Mouse (Mus musculus): ENCODE measurements at regions not wholly inside any gene's neighbourhood (a gene's known extent, or its start where the extent isn't known, plus 50 kb on each side); places are given as distances from the start of the nearest gene placed in this dataset.

- Histone ChIP-seq H3K27me3 (ENCODE audit: insufficient read depth, low read length) (no peaks in the 10 kb centered on the region), H3K36me3 (ENCODE audit: insufficient read depth, low read length) (no peaks in the 10 kb centered on the region), H3K4me1 (ENCODE audit: insufficient read depth, low read length) (0 out of 2 replicates have a peak, but pooled peaks cover 4% of the 10 kb centered on the region), H3K4me3 (ENCODE audit: low read length) (no peak overlapping the region), H3K27ac (no peak overlapping the region), H3K9me3 (ENCODE audit: low read length) (no peaks in the 10 kb centered on the region), H3K9ac (replicated peaks; ENCODE audit: low read length) (no peak overlapping the region), H3K4me2 (ENCODE audit: low read depth, low read length) (no peak overlapping the region)
- ATAC-seq = no peak
- 43% methylated on average over 5 of the region's 5 CpGs for WGBS
- no peak for TF ChIP-seq CTCF (IDR thresholded peaks at IDR 0.05; ENCODE audit: low read depth)
- no peak for DNase-seq (ENCODE audit: low spot score)
Measured at GRCm38 (mm10) chr4:8949537-8949936, 710.7 kb upstream of the Car8 start.

GRCm38 (mm10) chr4:8945116-8945515, 706.3 kb upstream of the Car8 start:
- no peaks in the 10 kb centered on the region for H3K36me3 ChIP-seq (ENCODE audit: insufficient read depth, low read length)
- no peaks in the 10 kb centered on the region for H3K27me3 ChIP-seq (ENCODE audit: insufficient read depth, low read length)
- TF ChIP-seq CTCF (IDR thresholded peaks at IDR 0.05; ENCODE audit: low read depth) = no peak
- DNase-seq (ENCODE audit: low spot score) (no peak), ATAC-seq (no peak)
- H3K27ac ChIP-seq = no peak overlapping the region
- 95% methylated on average over 10 of the region's 10 CpGs for WGBS
- no peaks in the 10 kb centered on the region for H3K9me3 ChIP-seq (ENCODE audit: low read length)
- H3K4me1 ChIP-seq (ENCODE audit: insufficient read depth, low read length) = no peaks in the 10 kb centered on the region
- H3K4me3 ChIP-seq (ENCODE audit: low read length) = no peak overlapping the region
- H3K4me2 ChIP-seq (ENCODE audit: low read depth, low read length) = no peak overlapping the region
- no peak overlapping the region for H3K9ac ChIP-seq (replicated peaks; ENCODE audit: low read length)

GRCm38 (mm10) chr4:8943080-8943479, 704.2 kb upstream of the Car8 start:
- ATAC-seq (no peak), DNase-seq (ENCODE audit: low spot score) (no peak)
- WGBS = 67% methylated on average over 5 of the region's 5 CpGs
- Histone ChIP-seq H3K9me3 (ENCODE audit: low read length) (no peaks in the 10 kb centered on the region), H3K4me3 (ENCODE audit: low read length) (no peak overlapping the region), H3K4me1 (ENCODE audit: insufficient read depth, low read length) (peaks cover 5% of the 10 kb centered on the region), H3K27ac (no peak overlapping the region), H3K4me2 (ENCODE audit: low read depth, low read length) (no peak overlapping the region), H3K27me3 (ENCODE audit: insufficient read depth, low read length) (no peaks in the 10 kb centered on the region), H3K9ac (replicated peaks; ENCODE audit: low read length) (no peak overlapping the region), H3K36me3 (ENCODE audit: insufficient read depth, low read length) (no peaks in the 10 kb centered on the region)
- no peak for TF ChIP-seq CTCF (IDR thresholded peaks at IDR 0.05; ENCODE audit: low read depth)

- H3K27me3 ChIP-seq (ENCODE audit: insufficient read depth, low read length) = no peaks in the 10 kb centered on the region
- 46% methylated on average over 6 of the region's 6 CpGs for WGBS
- H3K4me3 ChIP-seq (ENCODE audit: low read length) = no peak overlapping the region
- H3K9ac ChIP-seq (replicated peaks; ENCODE audit: low read length) = no peak overlapping the region
- H3K4me2 ChIP-seq (ENCODE audit: low read depth, low read length) = peak overlapping the region; percentile 13; the same call in 1 of the 2 replicates
- peak overlapping the region; percentile 17; the same call in 1 of the 2 replicates for H3K27ac ChIP-seq
- ATAC-seq (peak; percentile 66; the same call in 1 of the 2 replicates), DNase-seq (ENCODE audit: low spot score) (no peak)
- no peaks in the 10 kb centered on the region for H3K9me3 ChIP-seq (ENCODE audit: low read length)
- peaks cover 5% of the 10 kb centered on the region for H3K4me1 ChIP-seq (ENCODE audit: insufficient read depth, low read length)
- no peak for TF ChIP-seq CTCF (IDR thresholded peaks at IDR 0.05; ENCODE audit: low read depth)
- H3K36me3 ChIP-seq (ENCODE audit: insufficient read depth, low read length) = no peaks in the 10 kb centered on the region
Measured at GRCm38 (mm10) chr4:8938948-8939411, 700.1 kb upstream of the Car8 start.

- DNase-seq (ENCODE audit: low spot score) (no peak), ATAC-seq (no peak)
- Histone ChIP-seq H3K4me1 (ENCODE audit: insufficient read depth, low read length) (peaks cover 5% of the 10 kb centered on the region), H3K36me3 (ENCODE audit: insufficient read depth, low read length) (no peaks in the 10 kb centered on the region), H3K9me3 (ENCODE audit: low read length) (no peaks in the 10 kb centered on the region), H3K27ac (no peak overlapping the region), H3K4me3 (ENCODE audit: low read length) (no peak overlapping the region), H3K9ac (replicated peaks; ENCODE audit: low read length) (no peak overlapping the region), H3K27me3 (ENCODE audit: insufficient read depth, low read length) (no peaks in the 10 kb centered on the region), H3K4me2 (ENCODE audit: low read depth, low read length) (no peak overlapping the region)
- 72% methylated on average over 2 of the region's 2 CpGs for WGBS
- no peak for TF ChIP-seq CTCF (IDR thresholded peaks at IDR 0.05; ENCODE audit: low read depth)
Measured at GRCm38 (mm10) chr4:8935899-8936298, 697.1 kb upstream of the Car8 start.

GRCm38 (mm10) chr4:8934541-8934940, 695.7 kb upstream of the Car8 start:
- Histone ChIP-seq H3K4me3 (ENCODE audit: low read length) (no peak overlapping the region), H3K4me2 (ENCODE audit: low read depth, low read length) (no peak overlapping the region), H3K9ac (replicated peaks; ENCODE audit: low read length) (no peak overlapping the region), H3K36me3 (ENCODE audit: insufficient read depth, low read length) (no peaks in the 10 kb centered on the region), H3K9me3 (ENCODE audit: low read length) (no peaks in the 10 kb centered on the region), H3K27me3 (ENCODE audit: insufficient read depth, low read length) (no peaks in the 10 kb centered on the region), H3K27ac (no peak overlapping the region), H3K4me1 (ENCODE audit: insufficient read depth, low read length) (peaks cover 5% of the 10 kb centered on the region)
- no peak for TF ChIP-seq CTCF (IDR thresholded peaks at IDR 0.05; ENCODE audit: low read depth)
- ATAC-seq (no peak), DNase-seq (ENCODE audit: low spot score) (no peak)
- WGBS = 74% methylated on average over 1 of the region's 1 CpGs

GRCm38 (mm10) chr4:8929346-8929745, 690.5 kb upstream of the Car8 start:
- Histone ChIP-seq H3K9ac (replicated peaks; ENCODE audit: low read length) (no peak overlapping the region), H3K36me3 (ENCODE audit: insufficient read depth, low read length) (no peaks in the 10 kb centered on the region), H3K4me1 (ENCODE audit: insufficient read depth, low read length) (peaks cover 4% of the 10 kb centered on the region; the same call in 1 of the 2 replicates), H3K4me3 (ENCODE audit: low read length) (no peak overlapping the region), H3K27ac (peak overlapping the region; percentile 37; the same call in 1 of the 2 replicates), H3K4me2 (ENCODE audit: low read depth, low read length) (no peak overlapping the region), H3K9me3 (ENCODE audit: low read length) (no peaks in the 10 kb centered on the region), H3K27me3 (ENCODE audit: insufficient read depth, low read length) (no peaks in the 10 kb centered on the region)
- ATAC-seq = peak; percentile 76
- peak; percentile 73 for DNase-seq (ENCODE audit: low spot score)
- TF ChIP-seq CTCF (IDR thresholded peaks at IDR 0.05; ENCODE audit: low read depth) = no peak
- 40% methylated on average over 4 of the region's 4 CpGs for WGBS

Measured in hindbrain, postnatal 0 days (tissue).